Comparison of ENCODE assay signal across 11 mouse cellular contexts in the genomic region with DNA sequence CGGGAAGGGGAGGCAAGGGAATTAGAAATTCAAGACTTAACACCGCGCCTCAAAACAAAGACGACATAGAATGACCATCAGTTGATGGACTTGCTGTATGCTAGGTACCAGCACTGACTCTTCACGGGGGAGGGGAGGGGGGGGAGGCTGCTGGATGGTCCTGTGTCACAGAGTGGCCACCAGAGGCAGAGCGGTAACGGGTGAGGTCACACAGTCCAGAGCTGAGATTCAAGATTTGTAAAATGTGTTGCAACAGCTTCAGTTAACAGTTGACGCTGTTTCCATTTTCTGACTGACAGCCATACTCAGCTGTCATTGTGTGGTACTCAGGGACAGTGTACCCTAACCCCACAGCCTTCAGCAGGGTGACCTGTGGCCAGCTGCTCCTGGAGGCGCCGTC. TPM values are rescaled to one million over a fixed set of nuclear protein-coding genes. Genes with fewer than 3 reads are reported as not detected.
DNase-seq lines count a peak whose midpoint lies in the region; ATAC-seq and TF ChIP-seq lines count a peak whose summit lies in the region.
"Had no signal": no experiment of that assay in that cellular context is flagged by ENCODE, and none has a peak within 500 bp of the region (broad histone marks: within the 10 kb centered on the region; RNA-seq: fewer than 3 reads in every experiment).

No protein-coding gene starts in this region.

- peaks cover 18% of the 10 kb centered on the region for H3K27me3 ChIP-seq in forebrain, embryonic 10.5 days (ENCODE audit: poor library complexity, severe bottlenecking)
- no peaks in the 10 kb centered on the region for H3K27me3 ChIP-seq in forebrain, embryonic 15.5 days
- no peaks in the 10 kb centered on the region for H3K27me3 ChIP-seq in liver, adult 2 months (ENCODE audit: control insufficient read depth, insufficient read depth, low read length)
- no peaks in the 10 kb centered on the region for H3K27me3 ChIP-seq in intestine, embryonic 15.5 days (replicated peaks)
- H3K27me3 ChIP-seq in neural tube, embryonic 13.5 days = no peaks in the 10 kb centered on the region
- H3K27me3 ChIP-seq: hindbrain, embryonic 15.5 days had no signal

- ATAC-seq in forebrain, embryonic 15.5 days (replicated peaks) = no peak
- ATAC-seq in intestine, embryonic 15.5 days = no peak
- no peak for ATAC-seq in neural tube, embryonic 13.5 days (ENCODE audit: low read depth)

- H3K4me2 ChIP-seq in forebrain, embryonic 15.5 days (replicated peaks) = no peak overlapping the region
- peak overlapping the region; percentile 65 for H3K4me2 ChIP-seq in intestine, embryonic 15.5 days (replicated peaks)
- peak overlapping the region; percentile 53 for H3K4me2 ChIP-seq in neural tube, embryonic 13.5 days

- DNase-seq in forebrain, embryonic 10.5 days (ENCODE audit: extremely low spot score, low spot score) = no peak
- peak; percentile 70 for DNase-seq in liver, adult 2 months (ENCODE audit: extremely low read depth, low read depth, low spot score)
- DNase-seq in liver = no peak
- no peak for DNase-seq in B cell, adult 2 months
- DNase-seq in right cerebral cortex, postnatal 25 days = no peak
- DNase-seq: left cerebral cortex, postnatal 4 days had no signal

- WGBS in forebrain, embryonic 10.5 days = 66% methylated on average over 10 of the region's 10 CpGs
- WGBS in forebrain, embryonic 15.5 days = 61% methylated on average over 10 of the region's 10 CpGs
- 48% methylated on average over 10 of the region's 10 CpGs for WGBS in liver, adult 2 months
- 71% methylated on average over 10 of the region's 10 CpGs for WGBS in intestine, embryonic 15.5 days
- WGBS in neural tube, embryonic 13.5 days = 71% methylated on average over 10 of the region's 10 CpGs

- H3K27ac ChIP-seq in forebrain, embryonic 10.5 days = no peak overlapping the region
- H3K27ac ChIP-seq in forebrain, embryonic 15.5 days (replicated peaks) = no peak overlapping the region
- no peak overlapping the region for H3K27ac ChIP-seq in liver, adult 2 months (replicated peaks; ENCODE audit: insufficient read depth, low read depth, low read length)
- no peak overlapping the region for H3K27ac ChIP-seq in intestine, embryonic 15.5 days
- no peak overlapping the region for H3K27ac ChIP-seq in neural tube, embryonic 13.5 days (replicated peaks)

- H3K79me2 ChIP-seq in liver, adult 2 months (ENCODE audit: control insufficient read depth, insufficient read depth, low read length) = no peaks in the 10 kb centered on the region

- peaks cover 63% of the 10 kb centered on the region for H3K36me3 ChIP-seq in forebrain, embryonic 10.5 days (replicated peaks)
- peaks cover 43% of the 10 kb centered on the region for H3K36me3 ChIP-seq in forebrain, embryonic 15.5 days
- H3K36me3 ChIP-seq in liver, adult 2 months (ENCODE audit: control insufficient read depth, insufficient read depth, low read length) = no peaks in the 10 kb centered on the region
- peaks cover 22% of the 10 kb centered on the region for H3K36me3 ChIP-seq in intestine, embryonic 15.5 days
- peaks cover 68% of the 10 kb centered on the region for H3K36me3 ChIP-seq in neural tube, embryonic 13.5 days

- TF ChIP-seq POLR2A in liver, adult 2 months (IDR thresholded peaks at IDR 0.05; ENCODE audit: extremely low read depth, insufficient read depth, low read length) = no peak

- H3K4me3 ChIP-seq in forebrain, embryonic 10.5 days = 0 out of 2 replicates have a peak overlapping the region, but pooled peaks have one; percentile 46
- H3K4me3 ChIP-seq in forebrain, embryonic 15.5 days = no peak overlapping the region
- H3K4me3 ChIP-seq in liver, adult 2 months (ENCODE audit: insufficient read depth, low read depth, low read length) = no peak overlapping the region
- peak overlapping the region; percentile 42; the same call in 1 of the 2 replicates for H3K4me3 ChIP-seq in intestine, embryonic 15.5 days (replicated peaks)
- H3K4me3 ChIP-seq in neural tube, embryonic 13.5 days = peak overlapping the region; percentile 34

- peak; percentile 63 for TF ChIP-seq CTCF in liver, adult 2 months (IDR thresholded peaks at IDR 0.05; ENCODE audit: low read depth, low read length)

- H3K9me3 ChIP-seq in forebrain, embryonic 10.5 days = no peaks in the 10 kb centered on the region
- H3K9me3 ChIP-seq in forebrain, embryonic 15.5 days = no peaks in the 10 kb centered on the region
- no peaks in the 10 kb centered on the region for H3K9me3 ChIP-seq in intestine, embryonic 15.5 days
- no peaks in the 10 kb centered on the region for H3K9me3 ChIP-seq in neural tube, embryonic 13.5 days
- H3K9me3 ChIP-seq: hindbrain, embryonic 15.5 days had no signal

- H3K9ac ChIP-seq in forebrain, embryonic 15.5 days (replicated peaks) = no peak overlapping the region
- no peak overlapping the region for H3K9ac ChIP-seq in liver, adult 2 months (ENCODE audit: low read depth, low read length)
- no peak overlapping the region for H3K9ac ChIP-seq in intestine, embryonic 15.5 days
- H3K9ac ChIP-seq in neural tube, embryonic 13.5 days = peak overlapping the region; percentile 58; the same call in 1 of the 2 replicates
- H3K9ac ChIP-seq: hindbrain, embryonic 15.5 days had no signal

- peaks cover 29% of the 10 kb centered on the region for H3K4me1 ChIP-seq in forebrain, embryonic 10.5 days
- peaks cover 16% of the 10 kb centered on the region for H3K4me1 ChIP-seq in forebrain, embryonic 15.5 days
- peaks cover 5% of the 10 kb centered on the region for H3K4me1 ChIP-seq in liver, adult 2 months (ENCODE audit: control insufficient read depth, insufficient read depth, low read length)
- peaks cover 8% of the 10 kb centered on the region for H3K4me1 ChIP-seq in intestine, embryonic 15.5 days (replicated peaks)
- H3K4me1 ChIP-seq in neural tube, embryonic 13.5 days (replicated peaks) = peaks cover 31% of the 10 kb centered on the region

RNA-seq across cellular contexts. Expression of a gene that starts 4.9 kb away (rescaled TPM):
- 54.0 and 54.9 TPM in 2 replicates for polyA plus RNA-seq in forebrain, embryonic 10.5 days (2016; fragmentation: Nextera tagmentation; extraction: Ambion mirVana)
- 63.2 and 66.3 TPM in 2 replicates for polyA plus RNA-seq in forebrain, embryonic 15.5 days (2015; fragmentation: Nextera tagmentation; extraction: Ambion mirVana)
- total RNA-seq in liver, adult 2 months (2014; rRNA removed) = 26.6 and 35.6 TPM in 2 replicates
- polyA plus RNA-seq in liver, adult 2 months (2012; rRNA removed) = 72.6 and 77.4 TPM in 2 replicates
- polyA plus RNA-seq in intestine, embryonic 15.5 days (2015; fragmentation: Nextera tagmentation; extraction: Ambion mirVana) = 61.4 and 64.2 TPM in 2 replicates
- 53.2 and 55.8 TPM in 2 replicates for polyA plus RNA-seq in neural tube, embryonic 13.5 days (2015; fragmentation: Nextera tagmentation; extraction: Ambion mirVana)

RNA-seq across cellular contexts. Expression of a gene that starts 11.4 kb away (rescaled TPM):
- polyA plus RNA-seq in forebrain, embryonic 10.5 days (2016; fragmentation: Nextera tagmentation; extraction: Ambion mirVana) = 0.69 and 1.2 TPM in 2 replicates
- polyA plus RNA-seq in forebrain, embryonic 15.5 days (2015; fragmentation: Nextera tagmentation; extraction: Ambion mirVana) = 2.4 and 2.7 TPM in 2 replicates
- not detected in 2 replicates for total RNA-seq in liver, adult 2 months (2014; rRNA removed)
- polyA plus RNA-seq in liver, adult 2 months (2012; rRNA removed) = not detected in 2 replicates
- 0.13 and 0.34 TPM in 2 replicates for polyA plus RNA-seq in intestine, embryonic 15.5 days (2015; fragmentation: Nextera tagmentation; extraction: Ambion mirVana)
- 3.2 and 4.0 TPM in 2 replicates for polyA plus RNA-seq in neural tube, embryonic 13.5 days (2015; fragmentation: Nextera tagmentation; extraction: Ambion mirVana)
- polyA plus RNA-seq: C2C12 had no signal

RNA-seq across cellular contexts. Expression of a gene that starts 23.3 kb away (rescaled TPM):
- 0.32 and 0.36 TPM in 2 replicates for polyA plus RNA-seq in forebrain, embryonic 10.5 days (2016; fragmentation: Nextera tagmentation; extraction: Ambion mirVana)
- 0.61 and 0.66 TPM in 2 replicates for polyA plus RNA-seq in forebrain, embryonic 15.5 days (2015; fragmentation: Nextera tagmentation; extraction: Ambion mirVana)
- total RNA-seq in liver, adult 2 months (2014; rRNA removed) = under 0.01 and 0.07 TPM in 2 replicates
- 0.10 and 0.22 TPM in 2 replicates for polyA plus RNA-seq in liver, adult 2 months (2012; rRNA removed)
- 0.18 and 0.29 TPM in 2 replicates for polyA plus RNA-seq in intestine, embryonic 15.5 days (2015; fragmentation: Nextera tagmentation; extraction: Ambion mirVana)
- 0.24 and 0.26 TPM in 2 replicates for polyA plus RNA-seq in neural tube, embryonic 13.5 days (2015; fragmentation: Nextera tagmentation; extraction: Ambion mirVana)

RNA-seq across cellular contexts. Expression of a gene that starts 23.4 kb away (rescaled TPM):
- 4.4 and 5.1 TPM in 2 replicates for polyA plus RNA-seq in forebrain, embryonic 10.5 days (2016; fragmentation: Nextera tagmentation; extraction: Ambion mirVana)
- polyA plus RNA-seq in forebrain, embryonic 15.5 days (2015; fragmentation: Nextera tagmentation; extraction: Ambion mirVana) = 4.8 and 6.6 TPM in 2 replicates
- 1.2 and 1.5 TPM in 2 replicates for total RNA-seq in liver, adult 2 months (2014; rRNA removed)
- 2.3 and 2.8 TPM in 2 replicates for polyA plus RNA-seq in liver, adult 2 months (2012; rRNA removed)
- 5.5 and 6.4 TPM in 2 replicates for polyA plus RNA-seq in intestine, embryonic 15.5 days (2015; fragmentation: Nextera tagmentation; extraction: Ambion mirVana)
- polyA plus RNA-seq in neural tube, embryonic 13.5 days (2015; fragmentation: Nextera tagmentation; extraction: Ambion mirVana) = 5.5 and 6.6 TPM in 2 replicates

RNA-seq across cellular contexts. Expression of a gene that starts 31.3 kb away (rescaled TPM):
- 28.6 and 30.2 TPM in 2 replicates for polyA plus RNA-seq in forebrain, embryonic 10.5 days (2016; fragmentation: Nextera tagmentation; extraction: Ambion mirVana)
- 39.5 and 39.7 TPM in 2 replicates for polyA plus RNA-seq in forebrain, embryonic 15.5 days (2015; fragmentation: Nextera tagmentation; extraction: Ambion mirVana)
- total RNA-seq in liver, adult 2 months (2014; rRNA removed) = 2.2 and 3.2 TPM in 2 replicates
- polyA plus RNA-seq in liver, adult 2 months (2012; rRNA removed) = 7.5 and 10.4 TPM in 2 replicates
- polyA plus RNA-seq in intestine, embryonic 15.5 days (2015; fragmentation: Nextera tagmentation; extraction: Ambion mirVana) = 27.8 and 28.6 TPM in 2 replicates
- 42.5 and 51.4 TPM in 2 replicates for polyA plus RNA-seq in neural tube, embryonic 13.5 days (2015; fragmentation: Nextera tagmentation; extraction: Ambion mirVana)

Comparison
In these comparisons a context has a peak if more than half of its experiments do, and no peak if none do; other contexts are left out.
1. H3K4me3 ChIP-seq: peak in forebrain, embryonic 10.5 days (single experiment), intestine, embryonic 15.5 days (single experiment) and neural tube, embryonic 13.5 days (single experiment); none in forebrain, embryonic 15.5 days (single experiment) and liver, adult 2 months (single experiment).